Mouse (Mus musculus) midbrain, postnatal 0 days (tissue): ENCODE measurements at regions not wholly inside any gene's neighbourhood (a gene's known extent, or its start where the extent isn't known, plus 50 kb on each side); places are given as distances from the start of the nearest gene placed in this dataset.

Experiments
- ATAC-seq: fragments of 200-750 bp; cut with Nextera tagmentation; 2 replicates; pipeline ENCODE4 v1.8.0; 2017; ENCODE audit warnings: moderate number of reproducible peaks, mild to moderate bottlenecking, moderate TSS enrichment, moderate library complexity; ENCODE audit not compliant: low FRiP score
- DNase-seq: peaks from one replicate; pipeline ENCODE4 v3.0.0-alpha.2; 2015; ENCODE audit warnings: low spot score
- H3K27ac ChIP-seq: fragments of 300-500 bp; sonication (generic); 2 replicates; pipeline ENCODE4 v1.5.1; 2014; ENCODE audit warnings: low read depth, mild to moderate bottlenecking, low read length, mixed read lengths
- H3K27me3 ChIP-seq: fragments of 300-500 bp; sonication (generic); 2 replicates; pipeline ENCODE4 v1.6.1; 2014; ENCODE audit warnings: low read length, control low read depth, mixed read lengths; ENCODE audit not compliant: insufficient read depth
- H3K36me3 ChIP-seq: fragments of 300-500 bp; sonication (generic); 2 replicates; pipeline ENCODE4 v1.6.1; 2014; ENCODE audit warnings: low read length, control low read depth, mixed read lengths; ENCODE audit not compliant: insufficient read depth
- H3K4me1 ChIP-seq: fragments of 300-500 bp; sonication (generic); 2 replicates; pipeline ENCODE4 v1.6.1; 2014; ENCODE audit warnings: mild to moderate bottlenecking, control low read depth, antibody characterized with exemption, low read length, mixed read lengths; ENCODE audit not compliant: insufficient read depth
- H3K4me2 ChIP-seq: fragments of 300-500 bp; sonication (generic); 2 replicates; pipeline ENCODE4 v1.6.1; 2014; ENCODE audit warnings: low read depth, mild to moderate bottlenecking, low read length, mixed read lengths; ENCODE audit not compliant: poor library complexity, severe bottlenecking
- H3K4me3 ChIP-seq: fragments of 300-500 bp; sonication (generic); 2 replicates; pipeline ENCODE4 v1.5.1; 2014; ENCODE audit warnings: low read depth, mild to moderate bottlenecking, low read length, moderate library complexity
- H3K9ac ChIP-seq: fragments of 300-500 bp; sonication (generic); replicated peaks from 2 replicates; pipeline ENCODE4 v1.6.1; 2014; ENCODE audit warnings: mild to moderate bottlenecking, low read length, moderate library complexity, mixed read lengths; ENCODE audit not compliant: poor library complexity, severe bottlenecking
- H3K9me3 ChIP-seq: fragments of 300-500 bp; sonication (generic); 2 replicates; pipeline ENCODE4 v1.6.1; 2016; ENCODE audit warnings: low read length, control low read depth
- CTCF ChIP-seq: IDR thresholded peaks from 2 replicates; pipeline ENCODE4 v1.5.1; 2016; ENCODE audit warnings: antibody characterized with exemption, mild to moderate bottlenecking
- WGBS: fragments of 180-500 bp; shearing (Covaris S2); extraction: QIAGEN DNeasy Blood & Tissue Kit; methylation state at CpG from one replicate; pipeline ENCODE4 v1.1.7; 2014; 5-methylcytosine and 5-hydroxymethylcytosine counted together

GRCm38 (mm10) chr1:164532196-164532595 is 74.0 kb upstream of the Atp1b1 start:
- Histone ChIP-seq H3K9me3 (no peaks in the 10 kb centered on the region), H3K36me3 (no peaks in the 10 kb centered on the region), H3K9ac (no peak overlapping the region), H3K4me3 (no peak overlapping the region), H3K27ac (no peak overlapping the region), H3K4me1 (no peaks in the 10 kb centered on the region), H3K27me3 (no peaks in the 10 kb centered on the region), H3K4me2 (no peak overlapping the region)
- DNase-seq (peak; percentile 27), ATAC-seq (no peak)
- WGBS = 68% methylated on average over 5 of the region's 5 CpGs
- TF ChIP-seq CTCF = no peak

- Histone ChIP-seq H3K27ac (no peak overlapping the region), H3K9me3 (no peaks in the 10 kb centered on the region), H3K4me1 (no peaks in the 10 kb centered on the region), H3K4me2 (no peak overlapping the region), H3K9ac (no peak overlapping the region), H3K36me3 (no peaks in the 10 kb centered on the region), H3K27me3 (no peaks in the 10 kb centered on the region), H3K4me3 (no peak overlapping the region)
- no peak for ATAC-seq
- TF ChIP-seq CTCF = no peak
- WGBS = 63% methylated on average over 1 of the region's 1 CpGs
- no peak for DNase-seq
Measured at GRCm38 (mm10) chr1:164531741-164532140, 73.6 kb upstream of the Atp1b1 start.

DNA sequence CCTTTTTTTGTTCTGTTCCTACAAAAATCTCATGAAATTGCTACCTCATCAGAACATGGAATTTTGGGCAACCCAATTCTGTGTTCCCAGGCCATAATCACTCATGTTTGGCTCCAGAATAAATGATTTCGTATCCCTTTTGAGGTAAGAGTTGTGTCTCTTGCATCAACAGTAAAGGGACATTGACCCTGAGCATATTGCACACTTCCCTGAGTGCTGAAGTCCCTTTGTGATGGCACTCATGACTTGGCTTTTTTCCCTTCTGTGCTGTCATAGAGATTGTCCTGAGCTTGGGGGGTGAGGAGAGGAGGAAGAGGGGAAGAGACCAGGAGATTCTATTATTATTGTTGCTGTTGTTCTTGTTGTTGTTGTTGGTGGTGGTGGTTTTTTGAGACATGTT is 68.6 kb upstream of the Atp1b1 start:
- Histone ChIP-seq H3K9me3 (no peaks in the 10 kb centered on the region), H3K36me3 (no peaks in the 10 kb centered on the region), H3K9ac (no peak overlapping the region), H3K4me3 (no peak overlapping the region), H3K27me3 (no peaks in the 10 kb centered on the region), H3K4me2 (no peak overlapping the region), H3K4me1 (no peaks in the 10 kb centered on the region), H3K27ac (no peak overlapping the region)
- 89% methylated on average over 1 of the region's 1 CpGs for WGBS
- DNase-seq = no peak
- no peak for ATAC-seq
- no peak for TF ChIP-seq CTCF

GRCm38 (mm10) chr1:164522377-164523150 is 64.4 kb upstream of the Atp1b1 start:
- no peak for ATAC-seq
- Histone ChIP-seq H3K27me3 (no peaks in the 10 kb centered on the region), H3K4me2 (no peak overlapping the region), H3K27ac (no peak overlapping the region), H3K4me1 (no peaks in the 10 kb centered on the region), H3K9ac (no peak overlapping the region), H3K9me3 (no peaks in the 10 kb centered on the region), H3K36me3 (no peaks in the 10 kb centered on the region), H3K4me3 (no peak overlapping the region)
- no peak for DNase-seq
- 88% methylated on average over 3 of the region's 3 CpGs for WGBS
- no peak for TF ChIP-seq CTCF

- no peaks in the 10 kb centered on the region for H3K9me3 ChIP-seq
- no peak overlapping the region for H3K4me3 ChIP-seq
- DNase-seq (no peak), ATAC-seq (no peak)
- no peaks in the 10 kb centered on the region for H3K4me1 ChIP-seq
- TF ChIP-seq CTCF = no peak
- H3K27me3 ChIP-seq = no peaks in the 10 kb centered on the region
- no peak overlapping the region for H3K4me2 ChIP-seq
- H3K9ac ChIP-seq = no peak overlapping the region
- H3K36me3 ChIP-seq = no peaks in the 10 kb centered on the region; the same call in 1 of the 2 replicates
- no peak overlapping the region for H3K27ac ChIP-seq
- 94% methylated on average over 6 of the region's 6 CpGs for WGBS
Measured at GRCm38 (mm10) chr1:164521371-164522130, 63.4 kb upstream of the Atp1b1 start.

DNA sequence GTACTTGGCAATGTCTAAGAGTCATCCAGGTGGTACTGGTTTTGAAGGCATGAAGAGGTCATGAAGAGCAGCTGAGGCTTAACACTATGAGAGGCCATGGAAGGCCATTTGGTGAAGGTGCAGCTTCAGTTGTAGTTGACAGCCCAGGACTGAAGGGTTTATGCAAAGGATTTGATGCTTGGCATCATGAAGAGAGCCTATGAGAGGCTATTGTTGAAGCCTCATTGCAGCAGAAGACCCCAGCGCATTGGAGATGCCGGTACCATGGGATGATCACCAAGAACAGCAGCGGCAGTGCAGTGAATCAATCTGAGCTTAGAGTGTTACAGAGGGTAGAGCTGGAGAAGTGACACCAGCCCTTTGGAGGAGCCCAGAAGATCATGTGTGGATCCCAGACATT is 60.7 kb upstream of the Atp1b1 start:
- H3K27ac ChIP-seq = no peak overlapping the region
- H3K4me1 ChIP-seq = no peaks in the 10 kb centered on the region
- WGBS = 100% methylated on average over 3 of the region's 3 CpGs
- H3K4me3 ChIP-seq = no peak overlapping the region
- H3K9me3 ChIP-seq = no peaks in the 10 kb centered on the region
- H3K27me3 ChIP-seq = no peaks in the 10 kb centered on the region
- no peak for TF ChIP-seq CTCF
- H3K36me3 ChIP-seq = no peaks in the 10 kb centered on the region; the same call in 1 of the 2 replicates
- no peak overlapping the region for H3K4me2 ChIP-seq
- no peak overlapping the region for H3K9ac ChIP-seq
- ATAC-seq (no peak), DNase-seq (no peak)
